Mouse (Mus musculus): ENCODE measurements around the gene Gm49333.
A peak's percentile ranks its signal among the peaks of the same experiment; 100 is the strongest.

Gm49333 gene

GRCm38 (mm10) chr16:20692241-20692965, 81.0 kb downstream of the Gm49333 start:
- no peak for DNase-seq

GRCm38 (mm10) chr16:20693111-20693701, 81.8 kb downstream of the Gm49333 start, which contains the start of gene Fam131a:
Fam131a (plus strand) TSS chr16:20693241.
- DNase-seq: peak; percentile 91 to 94

- peak; percentile 51 to 53 for DNase-seq
These were observed 83.4 kb downstream of the Gm49333 start for GRCm38 (mm10) chr16:20694781-20695180.

Data from lung, adult 18-20 months (tissue).